Mouse (Mus musculus): ENCODE data around the gene Zkscan6.

The Zkscan6 gene

GRCm38 (mm10) chr11:65806909-65807504, at the start of gene Zkscan6:
Zkscan6 (plus strand) TSS chr11:65807175.
- DNase-seq (ENCODE audit: low spot score in 2 of 2): peak; percentile 82 to 83

GRCm38 (mm10) chr11:65759350-65759749, 47.6 kb upstream of the Zkscan6 start:
- no peak for DNase-seq (ENCODE audit: low spot score in 2 of 2)

GRCm38 (mm10) chr11:65760912-65761311, 46.1 kb upstream of the Zkscan6 start:
- DNase-seq (ENCODE audit: low spot score in 2 of 2): no peak

GRCm38 (mm10) chr11:65768445-65768844, 38.5 kb upstream of the Zkscan6 start:
- DNase-seq (ENCODE audit: low spot score in 2 of 2): no peak

GRCm38 (mm10) chr11:65769990-65770389, 37.0 kb upstream of the Zkscan6 start:
- no peak for DNase-seq (ENCODE audit: low spot score in 2 of 2)

- DNase-seq (ENCODE audit: low spot score in 2 of 2): no peak
These were observed 35.4 kb upstream of the Zkscan6 start for GRCm38 (mm10) chr11:65771546-65771945.

- no peak for DNase-seq (ENCODE audit: low spot score in 2 of 2)
These were observed 33.4 kb upstream of the Zkscan6 start for GRCm38 (mm10) chr11:65773535-65773934.

GRCm38 (mm10) chr11:65773946-65774656, 32.9 kb upstream of the Zkscan6 start:
- DNase-seq (ENCODE audit: low spot score in 2 of 2): no peak

GRCm38 (mm10) chr11:65776906-65777611, 29.9 kb upstream of the Zkscan6 start:
- no peak for DNase-seq (ENCODE audit: low spot score in 2 of 2)

- DNase-seq (ENCODE audit: low spot score in 2 of 2): no peak
These were observed 29.2 kb upstream of the Zkscan6 start for GRCm38 (mm10) chr11:65777810-65778209.

- no peak for DNase-seq (ENCODE audit: low spot score in 2 of 2)
These were observed 27.9 kb upstream of the Zkscan6 start for GRCm38 (mm10) chr11:65779066-65779465.

- DNase-seq (ENCODE audit: low spot score in 2 of 2): no peak
These were observed 27.4 kb upstream of the Zkscan6 start for GRCm38 (mm10) chr11:65779578-65779977.

- DNase-seq (ENCODE audit: low spot score in 2 of 2): no peak
These were observed 25.4 kb upstream of the Zkscan6 start for GRCm38 (mm10) chr11:65781596-65781995.

- DNase-seq (ENCODE audit: low spot score in 2 of 2): no peak
These were observed 20.8 kb upstream of the Zkscan6 start for GRCm38 (mm10) chr11:65786160-65786559.

- DNase-seq (ENCODE audit: low spot score in 2 of 2): peak in 1 of 2 experiments; percentile 30
These were observed 19.4 kb upstream of the Zkscan6 start for GRCm38 (mm10) chr11:65787421-65788151.

- peak; percentile 88 to 92 for DNase-seq (ENCODE audit: low spot score in 2 of 2)
These were observed 18.8 kb upstream of the Zkscan6 start, which contains the start of gene Map2k4 for GRCm38 (mm10) chr11:65788154-65788553. Map2k4 (minus strand) TSS chr11:65788297.

GRCm38 (mm10) chr11:65794428-65795219, 12.4 kb upstream of the Zkscan6 start:
- DNase-seq (ENCODE audit: low spot score in 2 of 2): peak in 1 of 2 experiments; percentile 26

GRCm38 (mm10) chr11:65795896-65796295, 11.1 kb upstream of the Zkscan6 start:
- DNase-seq (ENCODE audit: low spot score in 2 of 2): no peak

- DNase-seq (ENCODE audit: low spot score in 2 of 2): no peak
These were observed 5.1 kb upstream of the Zkscan6 start for GRCm38 (mm10) chr11:65801899-65802298.

GRCm38 (mm10) chr11:65806321-65806904, 562 bp upstream of the Zkscan6 start:
- peak; percentile 68 to 79 for DNase-seq (ENCODE audit: low spot score in 2 of 2)

GRCm38 (mm10) chr11:65807601-65808000, 626 bp downstream of the Zkscan6 start:
- no peak for DNase-seq (ENCODE audit: low spot score in 2 of 2)
